8 mouse cellular contexts compared by ENCODE assay signal in genomic region chr17:33032900-33033891, GRCm38 (mm10). TPM values are rescaled to one million over a fixed set of nuclear protein-coding genes. Genes with fewer than 3 reads are reported as not detected.
DNase-seq lines count a peak whose midpoint lies in the region; ATAC-seq and TF ChIP-seq lines count a peak whose summit lies in the region.

Gene Zfp763 (minus strand): TSS chr17:33033402.

- peaks cover 20% of the 10 kb centered on the region for H3K4me1 ChIP-seq in E14TG2a.4 (replicated peaks; ENCODE audit: low read depth, low read length)
- H3K4me1 ChIP-seq in forebrain, embryonic 11.5 days (replicated peaks; ENCODE audit: control insufficient read depth, insufficient read depth, low read length) = 0 out of 2 replicates have a peak, but pooled peaks cover 1% of the 10 kb centered on the region
- peaks cover 5% of the 10 kb centered on the region for H3K4me1 ChIP-seq in heart, embryonic 16.5 days (ENCODE audit: control insufficient read depth, insufficient read depth, low read length)
- H3K4me1 ChIP-seq in liver, embryonic 15.5 days (replicated peaks) = peaks cover 6% of the 10 kb centered on the region; the same call in 1 of the 2 replicates
- no peaks in the 10 kb centered on the region for H3K4me1 ChIP-seq in neural tube, embryonic 12.5 days

- no peaks in the 10 kb centered on the region for H3K9me3 ChIP-seq in E14TG2a.4 (ENCODE audit: low read length)
- H3K9me3 ChIP-seq in forebrain, embryonic 11.5 days (ENCODE audit: control insufficient read depth, low read length) = no peaks in the 10 kb centered on the region
- no peaks in the 10 kb centered on the region for H3K9me3 ChIP-seq in heart, embryonic 16.5 days (replicated peaks; ENCODE audit: control insufficient read depth, low read length)
- no peaks in the 10 kb centered on the region for H3K9me3 ChIP-seq in liver, embryonic 15.5 days (replicated peaks)
- H3K9me3 ChIP-seq in neural tube, embryonic 12.5 days = 0 out of 2 replicates have a peak, but pooled peaks cover 5% of the 10 kb centered on the region

- peak; percentile 98 for ATAC-seq in forebrain, embryonic 11.5 days (replicated peaks; ENCODE audit: low FRiP score)
- peak; percentile 96 for ATAC-seq in heart, embryonic 16.5 days (replicated peaks; ENCODE audit: extremely low read depth, insufficient read depth, low FRiP score)
- ATAC-seq in liver, embryonic 15.5 days (ENCODE audit: insufficient read depth) = peak; percentile 98
- ATAC-seq in neural tube, embryonic 12.5 days (ENCODE audit: low FRiP score, low read depth) = peak; percentile 99

- TF ChIP-seq CTCF in E14TG2a.4 (conservative IDR thresholded peaks at IDR 0.05; ENCODE audit: low read length) = no peak

- H3K4me3 ChIP-seq in E14TG2a.4 (replicated peaks; ENCODE audit: low read length) = peak within 1 kb of the TSS; percentile 87
- peak within 1 kb of the TSS; percentile 54 for H3K4me3 ChIP-seq in forebrain, embryonic 11.5 days (ENCODE audit: low read depth, low read length)
- H3K4me3 ChIP-seq in heart, embryonic 16.5 days (ENCODE audit: low read length) = peak within 1 kb of the TSS; percentile 68
- H3K4me3 ChIP-seq in liver, embryonic 15.5 days (replicated peaks) = peak within 1 kb of the TSS; percentile 82
- peak within 1 kb of the TSS; percentile 87 for H3K4me3 ChIP-seq in neural tube, embryonic 12.5 days

- no peaks in the 10 kb centered on the region for H3K36me3 ChIP-seq in E14TG2a.4 (ENCODE audit: insufficient read depth, low read length)
- no peaks in the 10 kb centered on the region; the same call in 1 of the 2 replicates for H3K36me3 ChIP-seq in forebrain, embryonic 11.5 days (ENCODE audit: control insufficient read depth, insufficient read depth, low read length)
- H3K36me3 ChIP-seq in heart, embryonic 16.5 days (ENCODE audit: control insufficient read depth, insufficient read depth) = no peaks in the 10 kb centered on the region
- no peaks in the 10 kb centered on the region for H3K36me3 ChIP-seq in liver, embryonic 15.5 days (replicated peaks)
- H3K36me3 ChIP-seq in neural tube, embryonic 12.5 days = no peaks in the 10 kb centered on the region

- no peaks in the 10 kb centered on the region for H3K27me3 ChIP-seq in E14TG2a.4 (ENCODE audit: insufficient read depth, low read length)
- no peaks in the 10 kb centered on the region for H3K27me3 ChIP-seq in forebrain, embryonic 11.5 days (ENCODE audit: control insufficient read depth, insufficient read depth, low read length)
- H3K27me3 ChIP-seq in heart, embryonic 16.5 days (ENCODE audit: control insufficient read depth, insufficient read depth, low read length) = no peaks in the 10 kb centered on the region
- no peaks in the 10 kb centered on the region for H3K27me3 ChIP-seq in liver, embryonic 15.5 days
- H3K27me3 ChIP-seq in neural tube, embryonic 12.5 days (replicated peaks) = no peaks in the 10 kb centered on the region

- peak within 1 kb of the TSS; percentile 62 for H3K4me2 ChIP-seq in forebrain, embryonic 11.5 days (ENCODE audit: low read depth, low read length, severe bottlenecking)
- H3K4me2 ChIP-seq in heart, embryonic 16.5 days (ENCODE audit: low read depth, low read length) = peak within 1 kb of the TSS; percentile 73
- H3K4me2 ChIP-seq in liver, embryonic 15.5 days = peak within 1 kb of the TSS; percentile 72
- H3K4me2 ChIP-seq in neural tube, embryonic 12.5 days (replicated peaks) = peak within 1 kb of the TSS; percentile 53

- H3K9ac ChIP-seq in forebrain, embryonic 11.5 days (ENCODE audit: low read length) = peak within 1 kb of the TSS; percentile 73
- peak within 1 kb of the TSS; percentile 74 for H3K9ac ChIP-seq in heart, embryonic 16.5 days (ENCODE audit: low read length)
- H3K9ac ChIP-seq in liver, embryonic 15.5 days = peak within 1 kb of the TSS; percentile 73
- H3K9ac ChIP-seq in neural tube, embryonic 12.5 days = peak within 1 kb of the TSS; percentile 92

- peak within 1 kb of the TSS; percentile 25 for H3K27ac ChIP-seq in forebrain, embryonic 11.5 days (ENCODE audit: low read depth, low read length)
- peak within 1 kb of the TSS; percentile 87 for H3K27ac ChIP-seq in heart, embryonic 16.5 days (ENCODE audit: low read length)
- peak within 1 kb of the TSS; percentile 73 for H3K27ac ChIP-seq in liver, embryonic 15.5 days (replicated peaks)
- peak within 1 kb of the TSS; percentile 82 for H3K27ac ChIP-seq in neural tube, embryonic 12.5 days

- WGBS in forebrain, embryonic 11.5 days = 5% methylated on average over 27 of the region's 27 CpGs
- WGBS in heart, embryonic 16.5 days = 3% methylated on average over 27 of the region's 27 CpGs
- WGBS in liver, embryonic 15.5 days (ENCODE audit: insufficient replicate concordance) = 3% methylated on average over 27 of the region's 27 CpGs
- 3% methylated on average over 27 of the region's 27 CpGs for WGBS in neural tube, embryonic 12.5 days

- peak; percentile 88 for DNase-seq in c-Kit-positive CD71-positive TER-119-negative erythroid progenitor cells, embryonic 14.5 days (ENCODE audit: low read depth)
- DNase-seq in forebrain, embryonic 11.5 days (ENCODE audit: low spot score) = peak; percentile 85
- DNase-seq in kidney, postnatal 36 days = peak; percentile 89 to 90
- peak; percentile 86 for DNase-seq in telencephalon, adult 2 months (ENCODE audit: low read depth, low spot score)

RNA-seq across cellular contexts. Expression of gene Zfp763, which starts in this region (rescaled TPM):
- polyA plus RNA-seq in forebrain, embryonic 11.5 days (2014; fragmentation: Nextera tagmentation; extraction: Ambion mirVana) = 20.4 and 23.2 TPM in 2 replicates
- 5.8 and 6.8 TPM in 2 replicates for polyA plus RNA-seq in heart, embryonic 16.5 days (2015; fragmentation: Nextera tagmentation; extraction: Ambion mirVana)
- 2.2 and 2.3 TPM in 2 replicates for polyA plus RNA-seq in liver, embryonic 15.5 days (2015; fragmentation: Nextera tagmentation; extraction: Ambion mirVana)
- 21.6 and 22.8 TPM in 2 replicates for polyA plus RNA-seq in neural tube, embryonic 12.5 days (2016; fragmentation: Nextera tagmentation; extraction: Ambion mirVana)

Comparison
In these comparisons a context has a peak if more than half of its experiments do, and no peak if none do; other contexts are left out.
1. Peak in every context shown above with its lines: DNase-seq, ATAC-seq, H3K4me3 ChIP-seq and H3K27ac ChIP-seq.
2. H3K27ac ChIP-seq: peak in every context shown above with its lines; median percentile 87 in heart, embryonic 16.5 days; 82 in neural tube, embryonic 12.5 days; 73 in liver, embryonic 15.5 days; 25 in forebrain, embryonic 11.5 days.